Mouse (Mus musculus): ENCODE results near the gene Add3. TPM values are rescaled to one million over a fixed set of nuclear protein-coding genes. Genes with fewer than 3 reads are reported as not detected.

Gene Add3
- polyA plus RNA-seq, 1 experiment from 2014 or later, result 120 TPM

- H3K9me3 ChIP-seq (ENCODE audit: control insufficient read depth, low read length), result no peaks in the 10 kb centered on the region
- no peak overlapping the region for H3K9ac ChIP-seq (ENCODE audit: low read length)
- no peak overlapping the region for H3K4me3 ChIP-seq (ENCODE audit: low read depth, low read length)
- no peaks in the 10 kb centered on the region for H3K27me3 ChIP-seq (replicated peaks; ENCODE audit: control insufficient read depth, insufficient read depth, low read length)
- H3K4me2 ChIP-seq (ENCODE audit: low read length), result no peak overlapping the region
- H3K4me1 ChIP-seq (replicated peaks; ENCODE audit: control insufficient read depth, insufficient read depth, low read length), result no peaks in the 10 kb centered on the region
- DNase-seq (ENCODE audit: low spot score) (no peak), ATAC-seq (replicated peaks; ENCODE audit: low FRiP score, low TSS enrichment, low read depth) (no peak)
- 45% methylated on average over 20 of the region's 20 CpGs for WGBS
- H3K27ac ChIP-seq (ENCODE audit: low read depth), result no peak overlapping the region
- H3K36me3 ChIP-seq (ENCODE audit: control insufficient read depth, insufficient read depth, low read length), result no peaks in the 10 kb centered on the region
These were observed 144.3 kb downstream of the Add3 start for GRCm38 (mm10) chr19:53284268-53285208.

GRCm38 (mm10) chr19:53296331-53297254 lies 156.3 kb downstream of the Add3 start:
- H3K9ac ChIP-seq (ENCODE audit: low read length), result no peak overlapping the region
- H3K4me3 ChIP-seq (ENCODE audit: low read depth, low read length), result no peak overlapping the region
- no peaks in the 10 kb centered on the region for H3K27me3 ChIP-seq (replicated peaks; ENCODE audit: control insufficient read depth, insufficient read depth, low read length)
- WGBS, result 68% methylated on average over 23 of the region's 23 CpGs
- no peaks in the 10 kb centered on the region for H3K9me3 ChIP-seq (ENCODE audit: control insufficient read depth, low read length)
- H3K4me1 ChIP-seq (replicated peaks; ENCODE audit: control insufficient read depth, insufficient read depth, low read length), result no peaks in the 10 kb centered on the region
- no peaks in the 10 kb centered on the region for H3K36me3 ChIP-seq (ENCODE audit: control insufficient read depth, insufficient read depth, low read length)
- no peak overlapping the region for H3K4me2 ChIP-seq (ENCODE audit: low read length)
- no peak overlapping the region for H3K27ac ChIP-seq (ENCODE audit: low read depth)
- no peak for ATAC-seq (replicated peaks; ENCODE audit: low FRiP score, low TSS enrichment, low read depth)
- DNase-seq (ENCODE audit: low spot score), result no peak

Other genes starting within 250 kb of the Add3 start
- 185 and 189 TPM in 2 replicates for gene Xpnpep1, start 100.2 kb upstream of the Add3 start, polyA plus RNA-seq (2014; fragmentation: Nextera tagmentation; extraction: Ambion mirVana)
- gene Mxi1, start 170.1 kb downstream of the Add3 start, polyA plus RNA-seq (2014; fragmentation: Nextera tagmentation; extraction: Ambion mirVana), result 30.4 and 37.5 TPM in 2 replicates
- gene Gm10197, start 231.3 kb downstream of the Add3 start, polyA plus RNA-seq (2014; fragmentation: Nextera tagmentation; extraction: Ambion mirVana), result 2.2 TPM in 1 of 2 replicates, not detected in the other